Mouse (Mus musculus) mature B cell (primary cell): ENCODE results near the gene Ccdc105.

ENCODE experiments used
- in situ Hi-C: fragments of 300-500 bp; cut with MboI; formaldehyde crosslinking; loops from 2 replicates; pipeline ENCODE4 v1.14.3; 2019

Gene Ccdc105

DNA sequence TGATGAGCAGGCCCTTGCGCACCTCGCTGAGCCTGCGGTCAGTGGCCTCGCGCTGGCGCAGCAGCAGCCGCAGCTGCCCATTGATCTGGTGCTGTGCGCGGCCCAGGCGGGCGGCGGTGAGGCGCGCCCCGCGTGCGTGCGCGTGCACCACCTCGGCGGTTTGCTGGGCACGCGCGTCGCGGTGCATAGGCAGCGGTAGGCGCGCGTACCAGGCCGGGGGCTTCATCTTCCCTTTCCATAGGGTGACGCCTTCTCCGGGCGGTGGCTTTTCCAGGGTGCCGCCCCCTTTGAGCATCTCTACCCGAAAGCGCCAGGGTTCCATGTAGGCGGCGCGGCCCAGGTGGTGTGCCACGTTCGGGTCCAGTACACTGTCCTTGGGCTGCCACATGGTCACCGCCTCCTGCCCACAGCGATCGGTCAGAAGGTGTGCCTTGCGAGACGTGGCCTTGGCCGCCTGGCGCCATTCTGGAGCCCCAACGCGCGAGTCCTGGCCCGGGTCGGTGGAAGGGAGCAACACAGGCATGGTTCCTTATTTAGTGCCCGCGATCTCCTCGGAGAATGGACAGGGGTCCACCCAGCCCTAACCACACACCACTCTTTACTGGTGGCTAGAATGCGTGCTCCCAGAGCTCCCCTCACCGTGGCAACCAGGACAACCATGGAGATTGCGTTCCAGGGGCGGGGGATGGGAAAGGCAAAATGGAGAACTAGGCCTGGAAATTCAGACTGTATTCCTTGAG lies at the start of gene Ccdc105:
Gene Ccdc105, minus strand, starts transcription at position 614 of the 740 bp plus-strand sequence.
- in situ Hi-C loops: loop anchor here (10.0 kb wide), 1 partner anchor 362 kb away; no protein-coding TSS in a partner anchor

DNA sequence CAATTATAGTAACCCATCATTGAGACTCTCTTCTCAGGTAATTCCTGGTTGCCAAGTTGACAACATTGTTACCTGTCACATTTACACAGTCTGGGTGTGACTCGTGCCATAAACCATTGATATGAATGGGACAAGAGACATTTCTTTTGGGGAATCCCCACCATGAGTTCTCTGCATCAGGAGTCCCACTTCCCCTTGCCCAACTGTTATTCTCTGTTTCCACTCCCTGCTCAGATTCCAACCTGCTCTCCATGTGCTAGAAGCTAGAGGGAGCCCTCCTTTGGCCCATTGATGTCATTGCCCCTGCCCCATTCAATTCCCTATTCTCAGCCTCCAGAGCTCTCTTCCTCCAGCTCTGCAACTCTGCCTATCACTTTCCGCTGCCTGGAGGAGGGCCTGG lies 48.6 kb upstream of the Ccdc105 start:
- in situ Hi-C loops: no loop called here

DNA sequence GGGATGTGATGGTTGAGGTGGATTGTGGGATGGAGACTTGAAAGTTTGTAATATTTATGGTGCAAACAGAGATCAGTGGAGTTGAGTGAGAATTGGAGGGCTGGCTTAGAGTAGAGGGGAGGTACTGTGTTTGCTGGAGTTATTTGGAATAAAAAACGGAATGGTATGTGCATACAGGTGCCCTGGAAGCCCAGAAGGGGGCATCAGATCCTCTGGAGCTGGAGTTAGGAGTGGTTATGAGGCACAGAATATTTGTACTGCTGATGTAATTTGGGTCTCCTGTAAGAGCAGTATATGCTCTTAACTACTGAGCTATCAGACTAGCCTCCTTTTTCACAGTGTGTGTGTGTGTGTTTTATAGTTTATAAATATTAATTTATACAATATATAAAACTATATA lies 37.7 kb upstream of the Ccdc105 start:
- in situ Hi-C loops: no loop called here

- in situ Hi-C loops: no loop called here
Observed at GRCm38 (mm10) chr10:78787566-78788087, 34.8 kb upstream of the Ccdc105 start.

GRCm38 (mm10) chr10:78779981-78780651 lies 27.3 kb upstream of the Ccdc105 start, which contains the start of gene Slc1a6:
Gene Slc1a6, plus strand, starts transcription at chr10:78780496.
- in situ Hi-C loops: no loop called here

DNA sequence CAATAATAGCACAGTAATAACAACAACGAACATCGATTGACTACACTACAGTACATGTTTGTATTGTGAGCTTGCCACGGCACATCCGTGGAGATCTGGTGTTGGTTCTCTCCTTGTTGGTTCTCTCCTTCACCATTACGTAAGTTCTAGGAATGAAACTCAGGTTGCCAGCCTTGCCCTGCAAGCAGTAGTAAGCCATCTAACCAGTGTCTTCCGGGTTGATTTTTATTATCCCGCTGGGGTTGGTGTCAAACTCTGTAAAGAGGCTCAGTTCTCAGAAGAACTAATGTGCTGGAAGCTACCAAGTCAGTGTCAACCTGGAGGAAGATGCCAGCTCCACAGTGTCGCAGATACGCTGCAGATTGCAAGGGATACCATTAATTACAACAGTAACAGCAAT lies 26.7 kb upstream of the Ccdc105 start:
- in situ Hi-C loops: no loop called here

GRCm38 (mm10) chr10:78775830-78776229 lies 23.0 kb upstream of the Ccdc105 start:
- in situ Hi-C loops: no loop called here

DNA sequence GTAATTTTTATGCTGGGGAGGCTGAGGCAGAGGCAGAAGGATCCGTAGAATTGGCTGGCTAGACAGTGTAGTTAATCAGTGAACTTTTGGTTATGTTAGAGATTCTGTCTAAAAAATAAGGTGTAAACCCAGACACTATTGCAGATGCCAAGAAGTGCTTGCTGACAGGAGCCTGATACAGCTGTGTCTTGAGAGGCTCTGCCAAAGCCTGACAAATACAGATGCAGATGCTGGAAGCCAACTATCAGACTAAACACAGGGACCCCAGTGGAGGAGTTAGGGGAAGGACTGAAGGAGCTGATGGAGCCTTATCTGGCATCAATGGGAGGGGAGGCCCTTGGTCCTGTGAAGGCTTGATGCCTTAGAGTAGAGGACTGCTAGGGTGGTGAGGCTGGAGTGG lies 12.7 kb upstream of the Ccdc105 start:
- in situ Hi-C loops: no loop called here

DNA sequence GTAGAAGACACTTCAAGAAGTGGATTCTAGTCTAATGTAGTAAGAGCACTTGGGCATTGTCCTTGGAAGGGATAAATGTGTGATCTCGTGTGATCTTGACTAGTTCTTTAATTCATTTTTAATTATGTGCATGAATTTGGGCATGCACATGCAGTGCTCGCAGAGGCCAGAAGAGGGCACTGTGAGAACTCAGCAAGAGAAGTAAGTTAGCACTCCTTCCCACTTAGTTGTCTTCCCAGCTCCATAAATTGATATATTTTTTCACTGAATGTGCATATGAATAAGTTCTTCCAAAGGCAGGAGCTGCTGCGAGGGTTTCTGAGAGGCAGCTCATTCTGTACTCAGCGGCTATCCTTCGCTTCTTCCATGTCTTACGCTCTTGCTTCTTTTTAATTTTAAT lies 3.2 kb upstream of the Ccdc105 start:
- in situ Hi-C loops: loop anchor here (10.0 kb wide), 1 partner anchor 359 kb away; no protein-coding TSS in a partner anchor

DNA sequence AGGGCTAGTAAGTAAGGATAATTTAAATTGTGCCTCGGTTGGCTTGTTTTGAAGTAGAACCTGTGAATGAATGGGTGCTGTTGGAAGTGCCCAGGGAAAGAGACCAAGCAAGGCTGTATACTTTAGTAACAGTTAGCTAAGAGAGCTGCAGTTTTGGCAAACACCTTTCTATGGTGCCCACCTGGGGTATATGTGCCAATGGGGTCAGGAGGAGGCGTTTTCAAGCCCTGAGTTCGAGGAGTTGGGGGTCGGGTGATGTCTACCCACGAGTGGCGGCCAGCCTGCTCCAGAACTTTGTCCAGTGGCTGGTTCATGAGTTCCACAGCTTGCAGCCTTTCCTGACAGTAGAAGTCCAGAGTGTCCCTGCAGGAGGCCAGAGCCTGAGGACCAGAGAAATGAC lies 3.9 kb downstream of the Ccdc105 start:
- in situ Hi-C loops: no loop called here

GRCm38 (mm10) chr10:78748161-78748560 lies 4.7 kb downstream of the Ccdc105 start:
- in situ Hi-C loops: no loop called here

- in situ Hi-C loops: no loop called here
Observed at GRCm38 (mm10) chr10:78747035-78747721, 5.7 kb downstream of the Ccdc105 start.

DNA sequence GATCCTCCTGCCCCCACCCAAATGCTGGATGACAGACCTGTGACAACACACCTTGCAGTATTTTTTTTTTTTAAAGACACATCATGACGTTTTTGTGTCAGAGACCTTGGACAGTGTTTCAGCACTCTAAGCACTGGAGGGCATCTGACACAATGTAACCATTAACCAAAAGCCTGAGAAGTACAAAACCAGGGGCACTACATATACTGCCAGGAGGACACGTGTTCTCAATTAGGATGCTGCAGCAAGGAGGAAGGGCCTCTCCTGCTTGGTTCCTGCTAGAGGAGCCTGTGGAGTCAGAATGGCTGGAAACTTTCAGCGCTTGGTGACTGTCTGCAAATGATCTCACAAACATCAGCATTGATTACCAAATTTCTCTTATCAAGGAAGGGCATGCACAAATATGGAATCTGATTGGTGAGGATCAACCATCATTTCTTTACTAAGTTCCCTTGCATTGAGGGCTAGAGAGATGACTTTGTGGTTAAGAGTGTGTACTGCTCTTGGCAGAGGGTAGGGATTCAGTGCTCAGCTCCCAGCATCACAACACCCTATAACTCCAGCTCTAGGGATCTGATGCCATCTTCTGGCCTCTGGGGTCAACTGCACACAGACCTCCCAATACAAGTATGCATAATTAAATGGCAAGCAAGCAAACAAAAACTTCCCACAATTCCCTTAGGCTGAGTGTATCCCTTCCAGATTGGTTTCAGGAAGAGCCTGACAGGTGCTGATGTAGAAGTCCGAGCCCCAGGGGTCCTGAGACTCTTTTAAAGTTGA lies 7.2 kb downstream of the Ccdc105 start:
- in situ Hi-C loops: no loop called here

DNA sequence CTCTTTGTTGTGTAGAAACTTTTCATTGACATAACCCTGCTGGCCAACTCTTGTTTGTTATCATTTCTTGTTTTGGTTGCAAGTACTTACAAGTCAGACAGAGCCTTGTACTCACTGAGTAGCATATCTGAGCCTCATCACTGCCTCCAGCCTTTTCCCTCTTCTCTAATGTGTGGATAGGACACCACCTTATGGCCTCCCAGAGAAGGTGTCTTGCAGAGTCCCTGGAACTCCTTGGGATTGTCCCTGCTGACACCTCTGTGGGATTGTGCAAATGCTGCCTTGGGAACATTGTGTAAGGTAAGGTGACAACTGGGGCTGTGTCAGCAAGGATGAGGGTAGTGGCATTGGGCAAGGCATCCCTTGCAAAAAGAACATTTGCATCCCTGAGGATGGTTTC lies 9.1 kb downstream of the Ccdc105 start:
- in situ Hi-C loops: no loop called here

DNA sequence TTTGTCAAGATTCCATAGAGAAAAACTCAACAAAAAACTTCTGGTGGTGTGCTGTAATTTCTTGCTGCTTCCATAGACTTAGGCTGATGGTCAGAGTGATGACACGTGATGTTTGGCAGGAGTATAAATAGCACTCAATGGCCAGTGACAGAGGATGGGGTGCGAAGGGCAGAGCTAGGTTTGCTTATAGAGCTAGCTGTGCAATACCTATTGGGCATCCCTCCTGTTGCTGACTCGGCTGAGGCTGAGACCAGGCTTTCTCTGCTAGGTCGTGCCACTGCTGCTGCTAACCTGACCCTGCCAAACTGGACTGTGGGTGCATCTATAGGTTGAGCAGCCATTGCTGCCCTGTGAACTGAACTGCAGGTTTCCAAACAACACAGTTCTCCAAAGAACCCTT lies 13.0 kb downstream of the Ccdc105 start:
- in situ Hi-C loops: no loop called here

DNA sequence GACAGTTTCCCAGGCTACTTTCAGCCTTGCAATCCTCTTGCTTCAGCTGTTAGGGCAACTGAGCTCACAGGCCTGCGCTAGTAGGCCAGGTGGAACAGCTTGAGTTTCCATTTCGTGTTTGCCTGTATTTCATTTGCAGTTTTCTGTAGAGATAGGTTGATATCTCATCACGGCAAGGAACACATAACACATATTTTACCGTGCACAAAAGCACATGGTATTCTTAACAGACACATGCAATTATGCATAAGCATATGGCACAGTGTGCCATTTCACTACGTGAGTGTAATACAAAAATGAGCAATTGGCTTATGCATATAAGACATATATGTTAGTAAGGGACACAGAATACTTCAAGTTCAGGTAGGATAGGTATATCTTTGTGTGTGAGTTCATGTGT lies 25.0 kb downstream of the Ccdc105 start:
- in situ Hi-C loops: no loop called here

- in situ Hi-C loops: no loop called here
Observed at GRCm38 (mm10) chr10:78727035-78727434, 25.8 kb downstream of the Ccdc105 start.

- in situ Hi-C loops: no loop called here
Observed at GRCm38 (mm10) chr10:78723416-78723815, 29.4 kb downstream of the Ccdc105 start.

DNA sequence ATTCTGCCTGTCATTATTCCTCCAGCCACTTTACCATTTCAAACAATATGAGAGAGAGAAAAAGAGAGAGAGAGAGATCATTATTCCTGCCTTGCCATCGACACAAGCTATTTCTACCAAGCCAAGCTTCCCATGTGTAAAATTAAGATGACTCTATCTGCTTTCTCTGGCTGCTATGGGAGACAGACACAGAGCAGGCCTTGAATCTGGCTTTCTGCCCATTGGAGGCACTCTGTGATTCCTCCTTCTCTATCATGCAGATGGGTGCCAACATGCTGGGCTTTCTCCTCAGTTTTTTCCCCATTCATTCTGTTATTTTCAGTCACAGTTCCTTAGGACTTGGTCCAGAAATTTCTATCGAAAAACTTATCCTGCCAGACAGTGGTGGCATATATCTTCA lies 30.2 kb downstream of the Ccdc105 start:
- in situ Hi-C loops: no loop called here

DNA sequence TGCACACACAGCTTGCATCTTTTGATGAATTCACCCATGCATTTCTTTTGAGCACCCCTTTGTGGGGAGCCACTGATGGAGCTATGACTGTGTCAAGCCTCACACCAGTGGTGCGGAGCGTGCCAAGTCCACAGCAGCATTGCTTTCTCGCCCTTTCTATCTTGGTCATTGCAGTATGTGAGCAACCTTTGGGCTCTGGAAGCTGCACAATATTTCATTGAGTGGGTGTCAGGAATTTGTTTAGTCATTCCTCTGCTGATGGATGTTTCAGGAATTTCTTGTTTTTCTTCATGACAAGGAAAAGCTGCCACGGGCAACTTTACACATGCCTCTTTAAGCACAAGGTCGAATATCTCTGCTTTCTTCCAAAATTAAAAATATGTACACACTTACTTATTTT lies 30.8 kb downstream of the Ccdc105 start:
- in situ Hi-C loops: no loop called here

DNA sequence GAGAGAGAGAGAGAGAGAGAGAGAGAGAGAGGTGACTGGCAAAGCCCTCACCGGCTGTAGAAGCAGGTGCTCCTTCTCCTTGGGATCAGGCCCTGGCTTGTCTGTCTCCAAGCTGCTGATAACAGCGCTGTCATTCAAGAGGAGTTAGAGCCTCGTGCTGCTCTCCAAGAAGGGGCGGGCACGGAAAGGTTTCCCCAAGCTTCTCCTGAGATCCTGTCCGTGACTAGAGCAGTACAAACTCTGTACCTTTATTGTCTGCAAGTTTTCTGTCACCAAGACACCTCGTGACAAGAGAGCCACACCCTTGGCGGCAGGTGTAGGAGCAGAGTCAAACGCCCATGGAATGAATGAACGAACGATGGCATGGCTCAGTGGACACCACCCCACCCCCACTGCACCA lies 34.8 kb downstream of the Ccdc105 start, which contains the start of gene Casp14:
Gene Casp14, minus strand, starts transcription at position 239 of the 400 bp plus-strand sequence.
- in situ Hi-C loops: no loop called here

- in situ Hi-C loops: no loop called here
Observed at GRCm38 (mm10) chr10:78716231-78716630, 36.6 kb downstream of the Ccdc105 start.
